Mouse (Mus musculus): ENCODE results near the gene Ube2b. TPM values are rescaled to one million over a fixed set of nuclear protein-coding genes. Genes with fewer than 3 reads are reported as not detected.

Ube2b gene
- polyA plus RNA-seq, 1 experiment from 2014 or later = 242 TPM

DNA sequence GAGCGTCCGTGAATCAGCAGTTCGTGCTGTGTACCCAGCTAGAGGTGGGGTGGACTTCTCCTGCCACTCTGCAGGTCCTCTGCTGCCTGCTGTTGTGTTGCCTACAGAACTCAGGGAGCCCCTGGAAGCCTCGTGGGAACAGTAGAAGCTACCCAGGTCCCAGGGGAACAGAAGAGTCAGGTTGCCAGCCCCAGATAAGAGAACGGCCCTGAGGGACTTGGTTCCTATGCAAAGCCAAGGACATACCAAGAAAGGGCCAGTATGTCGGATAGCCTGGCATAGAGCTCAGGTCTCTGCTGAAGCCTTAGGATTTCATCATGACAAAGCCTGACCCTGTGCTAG lies 57.1 kb downstream of the Ube2b start:
- 0 out of 2 replicates have a peak, but pooled peaks have one; percentile 14 for ATAC-seq (ENCODE audit: low FRiP score)
- H3K36me3 ChIP-seq (replicated peaks) = no peaks in the 10 kb centered on the region
- H3K9me3 ChIP-seq = no peaks in the 10 kb centered on the region
- 56% methylated on average over 6 of the region's 6 CpGs for WGBS
- H3K27ac ChIP-seq = 0 out of 2 replicates have a peak overlapping the region, but pooled peaks have one; percentile 56
- H3K4me1 ChIP-seq = peaks cover 18% of the 10 kb centered on the region
- no peak overlapping the region for H3K4me3 ChIP-seq (replicated peaks)
- no peak overlapping the region for H3K4me2 ChIP-seq
- no peaks in the 10 kb centered on the region for H3K27me3 ChIP-seq
- H3K9ac ChIP-seq = no peak overlapping the region

DNA sequence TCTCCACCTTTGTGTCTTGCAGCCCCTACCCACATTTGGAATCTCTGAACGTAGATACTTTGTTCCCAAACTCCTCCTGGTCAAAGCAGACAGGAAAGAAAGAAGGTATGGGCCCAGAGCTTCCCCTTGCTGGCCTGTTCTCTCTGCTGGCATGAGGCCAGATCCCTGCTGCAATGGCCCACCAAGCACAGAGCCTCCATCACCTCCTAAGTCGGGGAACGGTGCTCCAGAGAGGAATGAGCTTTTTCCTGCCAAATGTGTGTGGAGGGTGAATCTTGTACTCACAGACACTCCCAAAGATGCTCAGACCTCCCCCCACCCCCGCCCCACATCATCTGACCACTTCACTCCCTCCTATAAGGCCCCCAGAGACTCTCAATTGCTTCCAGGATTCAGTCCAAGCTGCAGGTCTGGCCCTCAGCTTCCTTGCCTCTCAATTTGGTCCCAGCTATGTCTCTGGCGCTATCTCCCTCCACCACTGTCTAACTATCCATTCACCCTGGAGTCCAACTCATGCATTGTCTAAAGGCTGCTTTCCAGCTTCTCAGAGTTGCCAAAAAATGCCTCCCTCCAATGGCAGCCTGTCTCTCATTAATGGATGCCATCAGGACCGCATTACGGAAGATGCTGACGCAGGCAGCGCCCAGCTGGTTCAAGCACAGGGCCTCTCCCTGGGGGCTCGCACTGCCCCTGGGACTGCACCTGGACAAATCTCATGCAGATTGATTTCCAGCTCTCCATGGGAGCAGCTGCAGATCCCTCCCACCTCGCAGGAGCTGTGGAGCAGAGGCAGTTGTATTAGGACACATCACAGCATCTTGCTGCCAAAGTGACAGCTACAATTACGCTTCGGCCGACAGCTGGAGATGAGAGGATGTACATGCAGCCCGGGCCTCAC lies 57.7 kb downstream of the Ube2b start:
- WGBS = 57% methylated on average over 15 of the region's 15 CpGs

DNA sequence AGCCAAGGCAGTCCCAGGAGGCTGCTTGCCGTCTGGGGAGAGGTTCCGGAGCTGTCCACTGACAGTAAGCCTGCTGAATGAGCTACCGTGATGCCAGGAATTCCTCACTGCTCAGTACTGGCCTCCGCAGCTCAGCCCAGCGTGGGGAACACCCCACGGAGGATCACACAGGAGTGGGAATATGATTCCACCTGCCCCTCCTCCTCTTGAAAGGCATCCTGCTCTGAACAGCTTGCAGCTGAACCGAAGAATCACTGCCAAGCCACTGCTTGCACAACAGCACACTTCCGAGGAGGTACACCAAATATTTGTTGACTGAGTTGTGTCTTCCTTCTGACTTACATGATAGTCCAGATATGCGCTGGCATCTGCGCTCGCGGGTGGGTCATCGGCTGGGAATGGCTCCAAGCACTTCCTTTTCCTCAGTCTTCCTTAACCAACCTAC lies 60.0 kb downstream of the Ube2b start:
- no peaks in the 10 kb centered on the region for H3K36me3 ChIP-seq (replicated peaks)
- H3K4me2 ChIP-seq = no peak overlapping the region
- H3K4me3 ChIP-seq (replicated peaks) = no peak overlapping the region
- H3K4me1 ChIP-seq = peaks cover 16% of the 10 kb centered on the region
- H3K27ac ChIP-seq = no peak overlapping the region
- H3K9me3 ChIP-seq = no peaks in the 10 kb centered on the region
- H3K27me3 ChIP-seq = no peaks in the 10 kb centered on the region
- 82% methylated on average over 13 of the region's 13 CpGs for WGBS
- no peak for ATAC-seq (ENCODE audit: low FRiP score)
- no peak overlapping the region for H3K9ac ChIP-seq

More for the DNA sequence above, 57.7 kb downstream of the Ube2b start:
- Histone ChIP-seq H3K4me3 (replicated peaks) (no peak overlapping the region), H3K9me3 (no peaks in the 10 kb centered on the region), H3K27me3 (no peaks in the 10 kb centered on the region), H3K36me3 (replicated peaks) (no peaks in the 10 kb centered on the region), H3K9ac (no peak overlapping the region), H3K4me1 (peaks cover 18% of the 10 kb centered on the region), H3K4me2 (no peak overlapping the region), H3K27ac (0 out of 2 replicates have a peak overlapping the region, but pooled peaks have one; percentile 56)
- peak; percentile 60 for ATAC-seq (ENCODE audit: low FRiP score)

DNA sequence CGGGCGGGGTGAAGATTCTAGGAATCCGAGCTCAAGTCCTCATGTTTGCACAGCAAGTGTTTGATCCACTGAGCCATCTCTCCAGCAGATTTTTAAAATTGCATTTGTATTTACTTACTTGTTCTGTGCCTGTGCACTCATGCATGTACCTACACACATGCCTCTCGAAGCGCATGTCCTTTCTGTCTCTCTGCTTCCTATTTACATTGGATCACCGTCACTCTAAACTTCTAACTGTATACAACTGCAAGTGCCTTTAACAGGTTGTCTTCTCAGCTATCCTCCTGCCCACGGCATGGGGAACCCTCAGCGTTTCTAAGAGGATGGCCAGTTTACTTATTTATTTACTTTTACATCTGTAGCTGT lies 61.0 kb downstream of the Ube2b start:
- WGBS = 90% methylated on average over 8 of the region's 8 CpGs
- H3K4me2 ChIP-seq = no peak overlapping the region
- H3K36me3 ChIP-seq (replicated peaks) = no peaks in the 10 kb centered on the region
- H3K4me3 ChIP-seq (replicated peaks) = no peak overlapping the region
- no peak for ATAC-seq (ENCODE audit: low FRiP score)
- H3K27me3 ChIP-seq = no peaks in the 10 kb centered on the region
- H3K4me1 ChIP-seq = peaks cover 12% of the 10 kb centered on the region
- H3K9me3 ChIP-seq = no peaks in the 10 kb centered on the region
- H3K27ac ChIP-seq = no peak overlapping the region
- no peak overlapping the region for H3K9ac ChIP-seq

DNA sequence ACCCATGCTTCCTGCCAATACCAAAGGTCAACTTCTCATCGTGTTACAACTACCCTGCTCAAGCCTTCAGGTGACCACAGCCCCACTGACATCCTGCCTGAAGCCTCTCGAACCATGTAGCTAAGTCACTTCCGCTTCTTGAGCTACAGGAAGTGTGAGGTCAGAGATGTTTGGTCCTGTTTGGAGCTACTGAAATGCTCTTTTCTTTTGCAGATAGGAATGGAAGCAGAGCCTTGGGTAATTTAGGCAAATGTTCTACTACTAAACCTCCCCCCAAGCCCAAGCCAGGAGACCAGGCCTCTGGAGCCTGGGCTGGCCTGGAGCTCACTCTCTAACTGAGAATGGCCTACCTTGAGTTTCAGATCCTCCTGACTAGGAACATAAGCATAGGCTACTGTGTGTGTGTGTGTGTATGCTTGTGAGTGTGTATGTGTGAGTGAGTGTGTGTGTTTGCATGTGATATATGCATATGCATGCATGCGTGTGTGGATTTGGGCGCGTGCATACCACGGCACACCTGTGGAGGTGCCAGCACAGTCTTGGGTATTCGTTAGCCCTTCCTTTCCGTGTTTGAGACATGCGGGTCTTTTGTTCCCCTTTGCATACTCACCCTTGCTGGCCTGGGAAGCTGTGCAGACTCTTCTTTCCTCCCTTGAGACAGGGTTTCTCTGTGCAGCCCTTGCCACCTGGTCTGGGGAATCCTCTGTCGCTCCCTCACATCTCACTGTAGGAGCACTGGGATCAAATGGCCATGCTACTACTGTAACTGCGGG lies 61.6 kb downstream of the Ube2b start:
- no peak overlapping the region for H3K4me2 ChIP-seq
- no peaks in the 10 kb centered on the region for H3K9me3 ChIP-seq
- 85% methylated on average over 12 of the region's 12 CpGs for WGBS
- no peaks in the 10 kb centered on the region for H3K36me3 ChIP-seq (replicated peaks)
- no peak for ATAC-seq (ENCODE audit: low FRiP score)
- no peak overlapping the region for H3K9ac ChIP-seq
- no peak overlapping the region for H3K27ac ChIP-seq
- no peaks in the 10 kb centered on the region for H3K27me3 ChIP-seq
- no peak overlapping the region for H3K4me3 ChIP-seq (replicated peaks)
- peaks cover 12% of the 10 kb centered on the region for H3K4me1 ChIP-seq

DNA sequence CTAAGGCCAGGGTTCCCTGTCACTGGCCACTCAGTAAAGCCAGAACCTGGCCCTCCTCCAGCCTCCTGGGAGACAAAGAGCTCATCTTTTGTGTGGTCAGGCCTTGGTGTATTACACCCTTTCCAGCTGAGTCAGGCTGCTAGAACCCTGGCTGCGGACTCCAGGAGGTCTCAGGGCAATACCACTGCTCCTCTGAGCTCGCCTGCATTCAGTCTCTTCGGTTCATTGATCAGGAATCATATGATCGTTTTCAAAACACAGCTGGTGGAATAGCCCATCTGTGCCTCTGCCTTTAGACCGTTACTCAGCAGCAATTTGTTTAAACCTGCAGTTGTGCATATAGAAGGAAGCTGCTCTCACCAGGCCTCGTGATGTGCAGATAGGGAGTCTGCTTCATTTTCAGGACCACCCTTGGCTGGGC lies 63.2 kb downstream of the Ube2b start:
- no peak overlapping the region for H3K27ac ChIP-seq
- H3K4me2 ChIP-seq = no peak overlapping the region
- H3K4me3 ChIP-seq (replicated peaks) = no peak overlapping the region
- no peaks in the 10 kb centered on the region for H3K4me1 ChIP-seq
- 62% methylated on average over 6 of the region's 6 CpGs for WGBS
- H3K9me3 ChIP-seq = no peaks in the 10 kb centered on the region
- no peaks in the 10 kb centered on the region for H3K27me3 ChIP-seq
- H3K9ac ChIP-seq = no peak overlapping the region
- no peak for ATAC-seq (ENCODE audit: low FRiP score)
- no peaks in the 10 kb centered on the region for H3K36me3 ChIP-seq (replicated peaks)

DNA sequence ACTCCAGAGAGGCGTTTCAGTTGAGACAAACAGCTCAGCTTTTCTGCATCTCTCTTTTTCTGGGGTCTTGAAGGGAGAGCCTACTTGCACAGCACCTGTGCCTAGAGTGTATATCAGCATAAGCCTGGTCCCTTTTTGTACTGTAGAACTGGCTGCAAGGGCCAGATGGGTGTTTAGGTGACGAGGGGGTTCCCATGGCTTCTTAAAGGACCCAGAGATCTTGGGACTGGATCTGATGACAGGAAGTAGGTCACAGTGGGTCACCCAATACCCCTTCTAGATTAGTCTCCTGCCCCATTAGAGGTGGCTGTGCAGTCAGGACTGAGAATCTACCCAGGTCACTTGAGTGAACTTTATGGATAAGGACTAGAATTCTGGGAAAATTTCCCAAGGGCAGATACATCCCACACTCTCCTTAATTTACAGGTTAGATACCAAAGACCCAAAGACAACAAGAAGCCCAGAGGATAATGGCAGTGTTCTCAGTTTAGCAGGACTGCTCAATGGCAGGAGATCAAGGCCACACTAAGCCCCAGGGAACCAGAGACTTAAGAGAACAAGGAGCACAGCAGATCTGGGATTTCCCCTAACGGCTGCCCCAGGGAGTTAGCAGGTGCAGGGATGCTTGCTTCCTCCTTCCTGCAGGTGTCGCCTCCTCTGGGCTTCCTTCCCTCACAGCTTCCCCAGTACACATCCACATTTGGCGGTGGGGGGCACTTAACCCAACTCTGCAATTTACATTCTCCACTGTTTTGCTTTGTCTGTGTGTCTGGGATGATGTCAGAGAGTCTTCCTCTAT lies 64.7 kb downstream of the Ube2b start:
- Histone ChIP-seq H3K27ac (no peak overlapping the region), H3K4me1 (no peaks in the 10 kb centered on the region), H3K36me3 (replicated peaks) (no peaks in the 10 kb centered on the region), H3K9ac (no peak overlapping the region), H3K27me3 (no peaks in the 10 kb centered on the region), H3K4me2 (no peak overlapping the region), H3K9me3 (no peaks in the 10 kb centered on the region), H3K4me3 (replicated peaks) (no peak overlapping the region)
- no peak for ATAC-seq (ENCODE audit: low FRiP score)
- 66% methylated on average over 5 of the region's 5 CpGs for WGBS

Other genes with a start within 250 kb of the Ube2b start
- 14.7 and 14.8 TPM in 2 replicates for gene Sec24a, start 237.1 kb downstream of the Ube2b start, polyA plus RNA-seq (2016; fragmentation: Nextera tagmentation; extraction: Ambion mirVana)
- gene Sar1b, start 237.1 kb downstream of the Ube2b start, polyA plus RNA-seq (2016; fragmentation: Nextera tagmentation; extraction: Ambion mirVana) = 115 and 117 TPM in 2 replicates
- gene Jade2, start 143.1 kb downstream of the Ube2b start, polyA plus RNA-seq (2016; fragmentation: Nextera tagmentation; extraction: Ambion mirVana) = 0.49 and 0.65 TPM in 2 replicates
- 114 and 122 TPM in 2 replicates for gene Cdkn2aipnl, start 33.1 kb downstream of the Ube2b start, polyA plus RNA-seq (2016; fragmentation: Nextera tagmentation; extraction: Ambion mirVana)
- gene Cdkl3, start 3.5 kb upstream of the Ube2b start, polyA plus RNA-seq (2016; fragmentation: Nextera tagmentation; extraction: Ambion mirVana) = 16.1 and 16.2 TPM in 2 replicates
- gene Ppp2ca, start 97.9 kb upstream of the Ube2b start, polyA plus RNA-seq (2016; fragmentation: Nextera tagmentation; extraction: Ambion mirVana) = 121 and 125 TPM in 2 replicates
- gene Olfr1373, start 144.8 kb upstream of the Ube2b start, polyA plus RNA-seq (2016; fragmentation: Nextera tagmentation; extraction: Ambion mirVana) = not detected in 2 replicates
- gene Olfr1371, start 213.2 kb upstream of the Ube2b start, polyA plus RNA-seq (2016; fragmentation: Nextera tagmentation; extraction: Ambion mirVana) = not detected in 2 replicates
- 958 and 1,041 TPM in 2 replicates for gene Skp1a, start 231.2 kb upstream of the Ube2b start, polyA plus RNA-seq (2016; fragmentation: Nextera tagmentation; extraction: Ambion mirVana)

Data from forebrain, embryonic 12.5 days (tissue).